Mouse (Mus musculus) cerebellum, adult 9-11 months (tissue): ENCODE measurements around the gene 1700123L14Rik.
"Not testable (repeated sequence)": the region's sequence is repeated elsewhere in the genome, so short reads cannot be mapped to it uniquely, and the experiment has no call there.

ENCODE experiments used
- DNase-seq: peaks from one replicate; pipeline ENCODE4 v3.0.0; 2022

Gene 1700123L14Rik

DNA sequence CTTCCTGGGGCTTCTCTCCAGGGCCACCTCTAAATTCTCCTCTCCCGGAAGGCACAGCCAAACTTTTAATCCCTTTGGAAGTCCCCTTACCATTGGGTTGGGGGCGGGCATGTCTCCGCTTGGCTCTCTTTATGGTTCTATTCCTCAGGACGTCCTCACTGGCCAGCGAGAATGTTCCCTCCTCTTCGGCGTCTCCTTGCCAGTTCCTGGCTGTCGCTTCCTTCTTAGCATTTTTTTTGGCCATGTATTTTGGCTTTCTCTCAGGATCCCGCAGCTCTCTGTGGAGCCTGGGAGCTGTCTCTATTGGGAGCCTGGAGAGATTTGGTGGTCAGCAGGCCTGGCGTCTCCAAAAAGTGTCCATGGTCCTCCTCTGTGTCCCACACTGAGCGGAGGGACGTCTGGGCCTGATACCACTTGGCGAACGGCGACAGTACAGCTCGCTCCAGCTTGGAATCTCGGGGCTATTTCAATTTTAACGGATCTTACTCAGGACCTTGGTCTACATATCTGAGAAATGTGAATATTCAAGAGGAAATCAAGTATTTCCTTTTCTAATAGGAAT, at the start of gene 1700123L14Rik:
Gene 1700123L14Rik (minus strand): TSS at position 426 of the 562 bp plus-strand sequence.
- DNase-seq, result peak; percentile 11

DNA sequence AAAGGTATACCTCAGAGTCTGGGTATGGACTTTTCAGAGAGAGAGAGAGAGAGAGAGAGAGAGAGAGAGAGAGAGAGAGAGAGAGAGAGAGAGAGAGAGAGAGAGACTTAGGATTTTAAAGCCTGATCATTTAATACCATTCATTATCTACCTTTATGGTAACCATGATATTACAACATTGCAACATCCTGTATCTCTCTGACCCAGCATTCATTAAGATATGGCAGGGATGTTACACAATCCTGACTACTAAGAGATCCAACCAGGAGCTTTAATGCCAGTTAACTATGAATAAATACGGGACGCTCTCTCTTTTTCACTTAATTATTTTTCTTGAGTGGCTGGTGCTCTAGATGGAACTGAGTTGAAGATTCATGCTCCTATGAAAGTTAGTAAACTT, 39.4 kb upstream of the 1700123L14Rik start:
- DNase-seq, result no peak

DNA sequence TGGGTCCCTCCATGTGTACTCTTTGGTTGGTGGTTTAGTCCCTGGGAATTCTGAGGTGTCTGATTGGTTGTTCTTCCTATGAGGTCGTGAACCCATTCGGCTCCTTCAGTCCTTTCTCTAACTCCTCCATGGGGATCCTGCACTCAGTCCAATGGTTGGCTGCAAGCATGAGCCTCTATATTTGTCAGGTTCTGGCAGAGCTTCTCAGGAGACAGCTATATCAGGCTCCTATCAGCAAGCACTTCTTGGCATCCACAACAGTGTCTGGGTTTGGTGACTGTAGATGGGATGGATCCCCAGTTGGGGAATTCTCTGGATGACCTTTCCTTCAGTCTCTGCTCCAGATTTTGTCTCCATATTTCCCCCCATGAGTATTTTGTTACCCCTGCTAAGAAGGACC, 32.9 kb upstream of the 1700123L14Rik start:
- DNase-seq, result not testable (repeated sequence)

DNA sequence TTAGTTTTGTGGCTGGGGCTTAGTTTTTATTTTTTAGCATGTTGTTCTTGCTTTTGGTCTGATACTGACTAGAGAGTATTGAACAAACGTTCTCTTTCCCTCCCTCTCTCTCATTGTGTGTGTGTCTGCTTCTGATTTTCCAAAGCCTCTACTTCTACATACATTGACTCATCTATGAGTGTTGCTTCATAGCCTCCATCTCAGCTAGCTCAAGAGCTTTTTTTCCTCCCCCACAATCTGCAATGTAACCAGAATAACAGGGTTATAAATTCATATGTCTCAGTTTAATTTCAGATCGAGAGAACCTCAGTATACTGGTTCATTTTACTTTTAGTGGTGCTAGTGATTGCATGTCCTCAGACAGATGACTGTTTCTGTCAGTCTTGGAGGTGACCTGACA, 20.5 kb upstream of the 1700123L14Rik start:
- no peak for DNase-seq

DNA sequence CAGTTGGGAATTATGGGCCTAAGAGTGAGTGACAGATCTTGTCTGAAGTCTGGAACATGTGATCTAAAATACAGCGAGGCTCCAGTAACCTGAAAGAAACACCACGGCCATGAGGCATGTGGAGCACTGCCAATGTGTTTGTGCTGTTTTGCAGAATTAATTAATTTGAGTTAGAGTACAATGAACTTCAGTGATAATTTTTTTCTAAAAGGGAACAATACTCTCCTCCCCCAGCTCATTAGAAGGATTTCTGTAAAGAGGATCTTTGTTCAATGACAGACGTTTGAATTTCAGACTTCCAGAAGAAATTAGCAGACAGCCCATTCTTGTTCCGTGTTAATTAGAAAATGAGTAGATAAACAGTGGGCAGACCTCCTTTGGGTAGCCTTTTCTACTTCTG, 17.3 kb upstream of the 1700123L14Rik start:
- no peak for DNase-seq

DNA sequence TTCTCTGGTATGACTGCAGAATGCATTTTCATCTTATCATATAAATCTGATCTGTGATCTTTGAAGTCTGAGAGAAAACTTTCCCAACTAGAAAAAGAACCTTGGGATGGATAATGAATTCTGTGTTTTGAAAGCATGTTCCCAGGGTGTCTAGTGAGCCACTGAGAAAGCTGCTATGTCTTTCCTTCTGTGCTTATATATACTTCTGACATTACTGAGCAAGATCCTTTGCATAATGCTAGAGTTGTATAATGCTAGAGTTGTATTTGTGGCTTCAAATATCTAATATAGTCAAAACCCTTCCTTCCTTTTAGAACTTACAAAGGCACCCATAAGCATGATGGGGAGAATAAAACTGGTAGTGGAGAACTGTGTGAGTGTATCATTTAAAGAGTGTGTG, 12.5 kb upstream of the 1700123L14Rik start:
- DNase-seq, result no peak

DNA sequence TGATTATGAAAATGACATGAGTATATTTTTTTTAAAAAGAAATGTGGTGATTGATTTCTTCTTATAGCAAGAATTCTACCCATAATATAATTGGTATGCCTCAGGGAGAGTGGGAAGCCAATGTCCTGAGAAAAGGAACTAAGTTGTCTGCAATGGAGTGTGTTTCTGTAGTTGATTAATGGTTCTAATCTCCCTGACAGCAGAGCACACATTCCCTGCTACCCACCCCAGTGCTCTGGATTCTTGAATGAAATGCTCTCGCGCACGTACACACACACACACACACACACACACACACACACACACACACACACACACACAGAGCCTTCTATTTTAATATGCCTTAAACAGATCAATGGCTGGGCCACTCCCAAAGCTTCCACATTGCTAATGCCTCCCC, 7.6 kb upstream of the 1700123L14Rik start:
- DNase-seq, result no peak

DNA sequence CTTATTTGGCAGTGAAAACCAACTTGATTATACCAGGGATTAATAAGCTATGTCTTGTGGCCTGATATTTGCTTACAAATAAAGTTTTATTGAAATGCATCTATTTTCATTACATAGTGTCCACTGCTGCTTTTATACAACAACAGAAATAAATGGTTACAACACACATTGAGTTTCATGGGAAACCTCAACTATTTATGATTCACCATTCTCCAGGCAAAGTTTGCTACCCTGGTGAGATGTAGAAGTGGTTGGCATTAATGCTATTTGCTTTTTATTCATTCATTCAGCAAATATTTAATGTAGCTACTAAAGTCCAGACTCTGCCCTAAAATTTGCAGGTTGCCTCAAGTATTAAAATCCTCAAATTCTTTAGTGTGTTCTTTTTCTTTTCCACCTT, 988 bp upstream of the 1700123L14Rik start:
- no peak for DNase-seq

DNA sequence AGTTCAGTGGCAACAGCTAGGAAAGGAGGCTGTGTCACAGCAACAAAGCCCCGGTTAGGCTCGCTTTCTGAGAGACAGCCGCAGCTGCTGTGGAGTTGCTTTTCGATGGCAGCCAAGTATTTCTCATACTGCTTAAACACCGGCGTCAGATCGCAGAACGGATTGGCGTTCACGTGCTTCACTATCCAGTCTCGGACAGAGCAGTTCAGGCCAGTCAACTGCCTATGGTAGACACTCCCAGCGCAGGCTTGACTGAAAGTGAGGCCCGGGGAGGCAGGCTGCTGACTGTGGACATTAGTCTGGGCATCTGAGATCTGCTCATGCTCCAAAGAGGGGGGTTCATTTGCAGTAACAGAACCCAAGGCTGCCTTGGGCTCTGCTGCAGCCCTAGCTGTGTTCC, 640 bp downstream of the 1700123L14Rik start:
- DNase-seq, result no peak

DNA sequence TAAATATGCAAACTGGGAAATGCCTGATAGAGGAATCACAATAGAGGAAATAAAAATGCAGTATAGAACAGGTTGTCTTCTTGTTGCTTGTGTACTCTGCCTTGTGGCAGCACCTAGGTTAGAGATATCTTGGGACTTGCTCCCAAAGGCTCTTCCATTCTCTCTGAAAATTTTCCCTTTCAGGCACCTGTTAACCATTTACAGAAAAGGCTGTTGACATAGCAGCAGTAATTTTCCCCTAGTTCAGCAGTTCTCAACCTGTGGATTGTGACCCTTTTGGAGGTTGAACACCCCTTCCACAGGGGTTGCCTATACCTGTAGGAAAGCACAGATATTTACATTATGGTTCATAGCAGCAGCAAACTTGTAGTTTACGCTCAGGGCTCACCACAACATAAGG, 22.7 kb downstream of the 1700123L14Rik start:
- DNase-seq, result no peak

DNA sequence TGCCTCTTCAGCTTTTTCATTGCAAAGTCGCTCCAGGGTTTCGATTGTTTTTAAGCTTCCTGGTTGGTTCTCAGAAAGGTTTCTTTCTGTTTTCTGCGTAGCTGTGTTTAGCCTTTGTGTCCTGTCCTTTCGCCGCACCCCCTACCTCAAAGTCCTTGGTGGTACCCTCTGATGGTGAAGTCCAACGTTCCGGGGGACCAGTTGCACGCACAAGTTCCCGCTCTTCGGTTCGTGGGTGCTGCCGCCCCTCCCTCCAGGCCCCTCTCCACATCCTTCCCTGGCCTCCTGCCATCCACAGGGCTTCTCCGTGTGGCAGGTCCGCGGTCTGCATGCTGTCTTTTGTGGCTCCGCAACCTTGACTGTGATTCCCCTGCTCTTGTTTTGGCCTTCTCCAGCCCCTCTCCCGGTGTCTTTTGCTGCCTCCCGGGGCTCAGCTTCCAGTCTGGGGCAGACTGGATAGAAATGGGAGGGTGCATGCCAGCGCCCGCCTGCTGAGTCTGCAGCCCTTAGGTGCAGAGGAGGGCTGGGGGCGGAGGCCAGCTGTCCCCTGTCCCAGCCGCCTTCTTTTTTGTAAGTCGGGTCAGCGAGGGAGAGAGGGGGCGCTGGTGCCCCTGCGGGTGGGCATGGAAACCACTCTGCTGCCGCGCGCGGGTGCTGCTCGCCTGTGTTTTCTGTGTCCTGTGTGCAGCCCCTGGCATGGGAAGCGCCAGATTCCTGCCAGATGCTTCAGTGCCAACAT, 49.3 kb downstream of the 1700123L14Rik start:
- DNase-seq, result no peak

DNA sequence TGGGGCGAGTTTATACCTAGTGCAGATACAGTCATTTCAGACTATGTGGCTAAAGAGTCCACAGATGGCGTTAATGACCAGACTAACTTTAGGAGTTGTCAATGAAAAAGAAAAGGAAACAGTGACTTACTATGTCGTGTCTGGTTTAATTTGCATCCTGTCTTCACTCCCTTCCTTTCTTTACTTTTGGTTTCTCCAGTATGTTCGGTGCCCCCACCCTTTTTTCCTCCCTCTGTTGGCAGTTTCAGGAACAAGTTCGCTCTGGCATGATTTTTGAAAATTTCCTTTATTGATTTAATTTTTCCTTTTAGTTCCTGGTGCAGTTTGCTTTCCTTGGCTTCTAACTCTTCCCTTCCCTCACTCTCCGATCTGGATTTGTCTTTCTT, 49.9 kb downstream of the 1700123L14Rik start:
- DNase-seq, result no peak
